ENCODE assay signal across 11 mouse cellular contexts in genomic region chr6:5385161-5385640, GRCm38 (mm10).
"Had no signal": no experiment of that assay in that cellular context is flagged by ENCODE, and none has a peak within 500 bp of the region (broad histone marks: within the 10 kb centered on the region; RNA-seq: fewer than 3 reads in every experiment).

No protein-coding gene starts in this region.

- H3K4me3 ChIP-seq: limb, embryonic 13.5 days had no signal

- H3K9me3 ChIP-seq: limb, embryonic 13.5 days had no signal

- H3K27me3 ChIP-seq: limb, embryonic 13.5 days had no signal

- H3K9ac ChIP-seq: limb, embryonic 13.5 days; liver, embryonic 14.5 days had no signal

- H3K36me3 ChIP-seq: limb, embryonic 13.5 days had no signal

- DNase-seq: kidney, adult 11 months; kidney, adult 9 months; kidney, postnatal 25 days; layer of hippocampus, adult 9-11 months; layer of hippocampus, postnatal 36 days; lung, adult 18-20 months; lung, postnatal 36 days; right cerebral cortex, postnatal 25 days; thymus, postnatal 36 days had no signal

- H3K27ac ChIP-seq: limb, embryonic 13.5 days; liver, embryonic 14.5 days had no signal
